Mouse (Mus musculus) thymus, postnatal 25 days (tissue): ENCODE data around the gene Them5.
A peak's percentile ranks its signal among the peaks of the same experiment; 100 is the strongest.

Experiments
- DNase-seq: peaks from one replicate; pipeline ENCODE4 v3.0.0; 2022

Them5 gene

GRCm38 (mm10) chr3:94372641-94373040 is 30.7 kb downstream of the Them5 start, which contains the start of gene Rorc:
TSS of gene Rorc (plus strand) at chr3:94372794.
- peak; percentile 15 for DNase-seq

DNA sequence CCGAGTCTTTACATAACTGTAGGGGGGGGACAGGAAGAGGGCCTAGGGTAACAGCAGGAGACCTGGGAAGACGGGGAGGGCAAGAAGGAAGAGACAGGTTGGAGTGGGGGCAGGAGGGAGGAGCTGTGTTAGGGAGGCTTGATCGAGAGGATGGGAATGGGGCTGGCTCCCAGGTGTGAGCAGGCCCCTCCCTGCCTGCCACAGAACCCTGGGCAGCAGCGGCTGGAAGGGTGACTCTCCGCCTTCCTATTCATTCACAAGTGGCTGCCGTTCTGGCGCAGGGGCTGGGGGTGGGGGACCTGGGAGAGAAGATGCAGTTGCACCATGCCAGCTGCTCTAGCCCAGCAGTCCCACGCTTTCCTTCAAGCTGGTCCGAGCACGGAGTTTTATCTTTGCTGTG is 31.2 kb downstream of the Them5 start:
- DNase-seq = peak; percentile 40

DNA sequence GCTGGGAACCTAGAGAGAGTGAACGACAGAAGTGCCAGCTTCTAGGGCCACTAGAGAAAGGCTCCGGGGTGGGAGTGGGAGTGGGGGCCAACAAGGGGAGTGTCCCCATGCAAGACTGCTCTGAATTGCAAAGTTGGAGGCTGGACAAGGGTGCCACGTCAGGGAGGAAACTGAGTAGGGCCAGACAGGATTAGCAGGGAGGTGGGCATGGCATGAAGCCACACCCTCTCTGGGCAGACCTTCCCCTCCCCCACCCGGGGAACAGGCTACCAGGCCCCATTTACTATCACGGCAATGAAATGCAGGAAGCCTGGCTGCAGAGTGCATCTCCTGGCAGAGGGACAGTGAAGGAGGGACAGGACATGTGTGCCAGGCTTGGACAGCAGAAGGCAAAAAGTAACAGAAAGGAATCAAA is 31.7 kb downstream of the Them5 start:
- DNase-seq = peak; percentile 58

GRCm38 (mm10) chr3:94374636-94375035 is 32.7 kb downstream of the Them5 start:
- DNase-seq = peak; percentile 41

DNA sequence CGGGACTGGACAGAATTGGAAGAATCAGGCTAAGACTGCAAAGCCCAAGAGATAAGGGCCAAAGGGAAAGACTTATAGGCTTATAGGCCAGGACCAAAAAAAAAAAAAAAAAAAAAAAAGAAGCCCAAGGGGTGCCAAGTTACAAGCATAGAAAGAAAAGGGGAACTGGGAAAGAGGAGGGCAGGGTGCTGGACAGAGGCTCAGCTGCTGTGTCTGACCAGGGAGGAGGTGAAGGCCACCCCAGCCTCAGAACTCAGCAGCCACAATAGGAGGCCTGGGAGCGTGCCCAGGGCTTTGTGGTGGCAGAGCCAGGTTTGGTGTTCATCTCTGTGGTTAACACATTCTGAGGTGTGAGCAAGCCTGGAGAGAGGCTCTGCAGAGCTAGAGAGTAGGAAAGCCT is 33.2 kb downstream of the Them5 start:
- peak; percentile 55 for DNase-seq

DNA sequence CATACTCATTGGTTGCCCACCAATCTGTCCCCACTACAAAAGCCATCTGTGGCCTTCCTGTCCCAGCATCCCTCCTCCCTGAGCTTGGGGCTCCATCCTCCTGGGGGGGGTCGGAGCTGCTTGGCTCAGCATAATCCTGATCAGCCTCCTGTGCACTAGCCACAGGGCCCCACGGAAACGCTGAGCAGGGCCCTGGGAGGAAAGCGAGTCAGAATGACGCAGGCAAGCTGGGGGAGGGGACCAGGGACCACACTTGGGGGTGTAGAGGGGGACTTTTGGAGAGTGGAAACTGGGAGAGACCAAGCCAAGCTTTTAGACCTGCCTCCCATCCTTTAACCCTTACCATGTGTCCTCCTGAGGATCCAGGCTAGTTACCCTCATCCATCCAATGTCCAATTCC is 34.0 kb downstream of the Them5 start:
- peak; percentile 77 for DNase-seq

DNA sequence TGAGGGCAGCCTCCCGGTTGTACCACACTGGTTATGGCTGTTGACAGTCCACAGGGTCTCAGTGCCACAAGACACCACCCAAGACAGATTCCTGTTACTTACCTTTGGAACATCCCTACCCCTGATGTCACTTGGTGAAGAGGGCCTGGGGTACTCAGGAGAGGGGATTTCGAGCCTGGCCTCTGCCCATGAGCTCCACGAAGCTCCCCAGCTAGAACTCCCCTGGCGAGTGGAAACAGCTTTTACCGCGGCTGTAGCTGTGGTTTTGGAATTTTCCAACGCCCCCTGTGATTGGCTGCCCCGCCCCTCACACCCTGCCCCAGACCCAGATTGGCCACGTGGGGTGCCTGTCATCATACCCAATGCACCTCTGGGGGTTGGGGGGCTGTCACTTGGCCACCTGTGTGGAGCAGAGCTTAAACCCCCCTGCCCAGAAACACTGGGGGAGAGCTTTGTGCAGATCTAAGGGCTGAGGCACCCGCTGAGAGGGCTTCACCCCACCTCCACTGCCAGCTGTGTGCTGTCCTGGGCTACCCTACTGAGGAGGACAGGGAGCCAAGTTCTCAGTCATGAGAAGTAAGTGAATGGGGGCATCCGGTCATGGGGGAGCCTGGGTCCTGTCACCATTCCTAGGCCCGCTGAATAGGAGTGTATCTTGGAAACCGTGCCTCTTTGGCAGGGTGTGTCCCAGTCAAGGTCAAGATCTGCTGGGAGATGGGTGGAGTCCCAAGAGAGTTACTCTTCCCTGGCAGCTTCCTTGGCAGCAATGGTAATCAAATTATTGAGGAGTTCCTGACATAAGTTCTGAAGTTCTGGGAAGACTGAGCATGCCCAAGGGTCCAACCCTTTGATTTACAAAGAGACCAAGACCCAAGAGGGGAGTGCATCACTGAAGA is 35.4 kb downstream of the Them5 start:
- peak; percentile 97 for DNase-seq

DNA sequence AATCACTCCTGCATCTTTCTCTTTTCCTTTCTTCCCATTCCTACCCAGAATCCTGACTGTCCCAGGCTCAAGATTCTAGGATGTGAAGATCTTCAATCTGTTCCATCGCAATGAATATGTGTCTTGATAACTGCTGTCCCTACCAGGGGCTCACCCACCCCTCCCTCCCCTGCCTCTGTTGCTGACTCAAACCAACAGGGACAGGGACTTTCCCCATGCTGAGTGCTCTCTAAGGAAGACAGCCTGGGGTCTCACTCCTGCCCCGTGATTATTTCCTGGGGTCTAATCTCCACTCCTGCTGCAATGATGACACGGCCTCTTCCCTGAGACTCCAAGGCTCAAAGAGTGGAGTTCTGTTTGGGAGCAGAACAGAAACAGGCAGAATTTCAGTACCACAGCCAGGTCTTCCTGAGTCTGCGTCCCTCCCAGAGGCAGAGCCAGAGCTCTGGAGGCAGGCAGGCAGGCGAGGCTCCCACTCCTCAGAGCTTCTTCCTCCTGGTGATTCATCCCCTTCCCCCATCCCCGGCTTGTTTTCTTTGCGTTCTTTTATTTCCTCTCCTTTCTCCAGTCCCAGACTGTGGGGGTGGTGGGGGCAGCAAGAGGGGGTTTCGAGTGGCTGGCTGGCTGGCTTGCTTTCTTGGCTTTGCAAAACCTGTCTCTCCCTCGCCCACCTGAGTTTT is 38.1 kb downstream of the Them5 start:
- no peak for DNase-seq

- peak; percentile 79 for DNase-seq
Measured at GRCm38 (mm10) chr3:94382308-94382707, 40.4 kb downstream of the Them5 start.

- DNase-seq = no peak
Measured at GRCm38 (mm10) chr3:94383476-94383875, 41.6 kb downstream of the Them5 start.

GRCm38 (mm10) chr3:94386671-94387070 is 44.8 kb downstream of the Them5 start:
- DNase-seq = peak; percentile 79

GRCm38 (mm10) chr3:94387391-94387790 is 45.5 kb downstream of the Them5 start:
- DNase-seq = peak; percentile 43

DNA sequence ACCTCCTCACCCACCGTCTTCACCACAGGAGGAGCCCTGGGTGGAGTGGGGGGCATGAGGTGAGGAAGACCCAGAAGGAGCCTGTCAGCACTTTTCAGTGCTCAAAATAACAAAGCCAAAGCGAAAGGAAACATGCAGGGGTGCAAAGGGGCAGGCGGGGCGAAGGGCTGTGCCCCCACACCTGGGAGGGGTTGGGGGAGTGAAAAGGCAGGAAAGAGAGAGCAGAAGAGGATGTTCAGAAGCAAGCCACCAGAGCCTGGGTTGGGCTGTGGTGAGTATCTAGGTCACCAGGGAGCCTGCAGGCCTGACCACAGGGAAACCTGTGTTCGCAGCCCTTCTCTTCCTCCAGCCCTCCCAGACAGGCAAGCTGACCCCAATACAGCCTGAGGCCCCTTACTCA is 46.1 kb downstream of the Them5 start:
- DNase-seq = peak; percentile 89

DNA sequence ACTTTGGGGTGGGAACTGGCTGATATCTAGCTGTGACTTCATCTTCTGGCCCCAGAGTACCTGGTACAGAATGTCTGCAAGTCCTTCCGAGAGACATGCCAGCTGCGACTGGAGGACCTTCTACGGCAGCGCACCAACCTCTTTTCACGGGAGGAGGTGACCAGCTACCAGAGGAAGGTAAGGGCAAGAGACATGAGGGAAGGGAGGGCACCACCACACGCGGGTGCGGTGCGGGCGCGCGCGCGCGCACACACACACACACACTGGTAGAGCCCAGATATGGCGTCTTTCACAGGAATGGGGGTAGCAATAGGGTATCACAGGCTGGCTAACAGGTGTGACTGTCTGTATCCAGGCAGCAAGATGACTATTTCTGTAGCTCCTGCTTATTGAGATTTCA is 47.5 kb downstream of the Them5 start:
- no peak for DNase-seq

- DNase-seq = peak; percentile 1
Measured at GRCm38 (mm10) chr3:94391001-94391400, 49.1 kb downstream of the Them5 start.

- no peak for DNase-seq
Measured at GRCm38 (mm10) chr3:94392128-94392527, 50.2 kb downstream of the Them5 start.

DNA sequence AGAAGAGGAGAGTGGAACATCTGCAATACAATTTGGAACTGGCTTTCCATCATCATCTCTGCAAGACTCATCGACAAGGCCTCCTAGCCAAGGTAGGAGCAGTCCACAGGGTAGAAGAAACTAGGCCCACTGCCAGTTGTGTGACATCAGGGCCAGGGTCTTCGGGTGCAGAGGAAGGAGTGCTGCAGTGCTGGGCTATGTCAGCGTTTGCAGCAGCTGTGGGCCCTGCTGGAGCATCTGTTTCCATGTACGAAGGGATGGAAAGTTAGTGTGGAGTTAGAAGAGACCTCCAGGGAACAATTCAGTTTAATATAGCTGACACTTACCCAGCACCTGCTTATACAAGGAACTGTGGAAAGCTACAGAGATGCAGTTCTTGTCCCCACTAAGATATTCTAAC is 51.1 kb downstream of the Them5 start:
- DNase-seq = peak; percentile 1

GRCm38 (mm10) chr3:94396336-94396735 is 54.4 kb downstream of the Them5 start:
- peak; percentile 1 for DNase-seq

GRCm38 (mm10) chr3:94396851-94397250 is 55.0 kb downstream of the Them5 start:
- peak; percentile 1 for DNase-seq
